Mouse (Mus musculus) cerebellum, adult 9-10 months (tissue): ENCODE measurements at regions not wholly inside any gene's neighbourhood (a gene's known extent, or its start where the extent isn't known, plus 50 kb on each side); places are given as distances from the start of the nearest gene placed in this dataset.

ENCODE experiments used
- DNase-seq: peaks from one replicate; pipeline ENCODE4 v3.0.0; 2022

- peak; percentile 2 for DNase-seq
Observed at GRCm38 (mm10) chr7:88544393-88544792, 114.3 kb downstream of the Rab38 start.

GRCm38 (mm10) chr7:88544976-88545654, 115.0 kb downstream of the Rab38 start:
- no peak for DNase-seq

- DNase-seq = no peak
Observed at GRCm38 (mm10) chr7:88575073-88575472, 145.0 kb downstream of the Rab38 start.

- no peak for DNase-seq
Observed at GRCm38 (mm10) chr7:88600781-88601180, 170.7 kb downstream of the Rab38 start.
